Mouse (Mus musculus) kidney, adult 2 months (tissue): ENCODE data around the gene Rora.

ENCODE experiments used
- CTCF ChIP-seq: fragments of 200-500 bp; conservative IDR thresholded peaks from 2 replicates; pipeline ENCODE4 v1.5.1; 2011; ENCODE audit warnings: low read depth, mild to moderate bottlenecking, control low read depth, low read length, moderate library complexity, mixed read lengths; ENCODE audit not compliant: insufficient read depth, insufficient read length
- POLR2A ChIP-seq: fragments of 200-500 bp; IDR thresholded peaks from one replicate; pipeline ENCODE4 v1.6.1; 2011; ENCODE audit warnings: low read depth, low read length, control low read depth

DNA sequence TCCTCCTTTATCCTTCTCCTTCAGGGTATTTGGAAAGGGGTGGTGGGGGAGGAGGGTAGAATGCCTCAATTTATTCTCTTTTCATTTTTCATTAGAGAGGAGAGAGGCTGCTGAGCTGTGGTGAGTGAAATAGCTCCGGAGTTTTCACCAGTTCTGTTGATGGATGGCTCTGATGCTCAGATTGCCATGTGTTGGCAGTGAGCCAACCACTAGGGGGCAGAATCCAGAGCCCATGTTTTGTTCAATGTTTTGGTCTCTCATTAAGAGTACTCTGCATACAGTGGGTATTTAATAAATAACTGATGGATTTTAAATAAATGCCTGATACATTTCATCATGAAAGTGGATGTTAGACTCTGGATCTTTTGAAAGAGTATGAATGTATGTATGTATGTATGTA is 77.9 kb downstream of the Rora start:
- TF ChIP-seq CTCF (0 out of 2 replicates have a peak, but pooled peaks have one; percentile 13), POLR2A (no peak)
